Mouse (Mus musculus): Measurements from ENCODE around the gene 2310034G01Rik. TPM values are rescaled to one million over a fixed set of nuclear protein-coding genes. Genes with fewer than 3 reads are reported as not detected.

2310034G01Rik gene
- polyA plus RNA-seq, 2 experiments, result 0.17 to 0.74 TPM

- 44% methylated on average over 11 of the region's 11 CpGs for WGBS (ENCODE audit: insufficient replicate concordance)
- ATAC-seq (ENCODE audit: insufficient read depth), result no peak; the same call in 1 of the 2 replicates
- Histone ChIP-seq H3K27ac (no peak overlapping the region), H3K4me1 (replicated peaks; ENCODE audit: control insufficient read depth in 2 of 2, insufficient read depth in 2 of 2, low read length in 1 of 2) (peaks cover 4 to 6% of the 10 kb centered on the region in 2 experiments), H3K4me3 (ENCODE audit: insufficient read depth in 1 of 2, low read depth in 2 of 2, low read length in 2 of 2) (no peak overlapping the region), H3K36me3 (replicated peaks; ENCODE audit: control insufficient read depth, insufficient read depth, low read depth) (no peaks in the 10 kb centered on the region), H3K4me2 (ENCODE audit: low read depth) (no peak overlapping the region), H3K27me3 (ENCODE audit: control insufficient read depth, insufficient read depth, low read length) (peaks cover 99% of the 10 kb centered on the region), H3K9ac (replicated peaks) (no peak overlapping the region), H3K9me3 (ENCODE audit: control insufficient read depth, low read length) (no peaks in the 10 kb centered on the region)
- TF ChIP-seq CTCF (IDR thresholded peaks at IDR 0.05; ENCODE audit: low read depth) (no peak), EP300 (IDR thresholded peaks at IDR 0.05; ENCODE audit: low read depth) (no peak)
- DNase-seq (ENCODE audit: low read depth in 3 of 3, low spot score in 3 of 3), result no peak
Observed at GRCm38 (mm10) chr19:46322144-46322995, 27.7 kb downstream of the 2310034G01Rik start.

GRCm38 (mm10) chr19:46321101-46321943 lies 28.8 kb downstream of the 2310034G01Rik start:
- Histone ChIP-seq H3K9ac (replicated peaks) (no peak overlapping the region), H3K4me2 (ENCODE audit: low read depth) (no peak overlapping the region), H3K4me3 (ENCODE audit: insufficient read depth in 1 of 2, low read depth in 2 of 2, low read length in 2 of 2) (no peak overlapping the region), H3K27me3 (ENCODE audit: control insufficient read depth, insufficient read depth, low read length) (peaks cover 99% of the 10 kb centered on the region), H3K36me3 (replicated peaks; ENCODE audit: control insufficient read depth, insufficient read depth, low read depth) (no peaks in the 10 kb centered on the region), H3K4me1 (replicated peaks; ENCODE audit: control insufficient read depth in 2 of 2, insufficient read depth in 2 of 2, low read length in 1 of 2) (peaks cover 7 to 11% of the 10 kb centered on the region in 2 experiments), H3K9me3 (ENCODE audit: control insufficient read depth, low read length) (no peaks in the 10 kb centered on the region), H3K27ac (no peak overlapping the region)
- DNase-seq (ENCODE audit: low read depth in 3 of 3, low spot score in 3 of 3) (no peak), ATAC-seq (ENCODE audit: insufficient read depth) (no peak)
- TF ChIP-seq EP300 (IDR thresholded peaks at IDR 0.05; ENCODE audit: low read depth) (no peak), CTCF (IDR thresholded peaks at IDR 0.05; ENCODE audit: low read depth) (no peak)
- WGBS (ENCODE audit: insufficient replicate concordance), result 25% methylated on average over 6 of the region's 6 CpGs

GRCm38 (mm10) chr19:46320076-46320785 lies 29.9 kb downstream of the 2310034G01Rik start:
- Histone ChIP-seq H3K4me2 (ENCODE audit: low read depth) (no peak overlapping the region), H3K4me1 (replicated peaks; ENCODE audit: control insufficient read depth in 2 of 2, insufficient read depth in 2 of 2, low read length in 1 of 2) (peaks cover 18 to 20% of the 10 kb centered on the region in 2 experiments), H3K4me3 (ENCODE audit: insufficient read depth in 1 of 2, low read depth in 2 of 2, low read length in 2 of 2) (no peak overlapping the region), H3K9ac (replicated peaks) (no peak overlapping the region), H3K9me3 (ENCODE audit: control insufficient read depth, low read length) (no peaks in the 10 kb centered on the region), H3K36me3 (replicated peaks; ENCODE audit: control insufficient read depth, insufficient read depth, low read depth) (no peaks in the 10 kb centered on the region), H3K27me3 (ENCODE audit: control insufficient read depth, insufficient read depth, low read length) (peaks cover 94% of the 10 kb centered on the region), H3K27ac (no peak overlapping the region)
- ATAC-seq (ENCODE audit: insufficient read depth) (no peak), DNase-seq (ENCODE audit: low read depth in 3 of 3, low spot score in 3 of 3) (no peak)
- TF ChIP-seq CTCF (IDR thresholded peaks at IDR 0.05; ENCODE audit: low read depth) (no peak), EP300 (IDR thresholded peaks at IDR 0.05; ENCODE audit: low read depth) (no peak)
- WGBS (ENCODE audit: insufficient replicate concordance), result 56% methylated on average over 8 of the region's 8 CpGs

GRCm38 (mm10) chr19:46318586-46319378 lies 31.3 kb downstream of the 2310034G01Rik start:
- H3K36me3 ChIP-seq (replicated peaks; ENCODE audit: control insufficient read depth, insufficient read depth, low read depth), result no peaks in the 10 kb centered on the region
- H3K4me3 ChIP-seq (ENCODE audit: insufficient read depth in 1 of 2, low read depth in 2 of 2, low read length in 2 of 2), result no peak overlapping the region
- no peaks in the 10 kb centered on the region for H3K9me3 ChIP-seq (ENCODE audit: control insufficient read depth, low read length)
- H3K9ac ChIP-seq (replicated peaks), result no peak overlapping the region
- H3K4me1 ChIP-seq (replicated peaks; ENCODE audit: control insufficient read depth in 2 of 2, insufficient read depth in 2 of 2, low read length in 1 of 2), result peaks cover 32 to 34% of the 10 kb centered on the region in 2 experiments
- ATAC-seq (ENCODE audit: insufficient read depth), result no peak
- no peak overlapping the region for H3K27ac ChIP-seq
- 9% methylated on average over 16 of the region's 16 CpGs for WGBS (ENCODE audit: insufficient replicate concordance)
- TF ChIP-seq CTCF (IDR thresholded peaks at IDR 0.05; ENCODE audit: low read depth) (no peak), EP300 (IDR thresholded peaks at IDR 0.05; ENCODE audit: low read depth) (no peak)
- peak overlapping the region; percentile 24 for H3K4me2 ChIP-seq (ENCODE audit: low read depth)
- no peak for DNase-seq (ENCODE audit: low read depth in 3 of 3, low spot score in 3 of 3)
- peaks cover 80% of the 10 kb centered on the region for H3K27me3 ChIP-seq (ENCODE audit: control insufficient read depth, insufficient read depth, low read length)
